Mouse (Mus musculus) granulocyte monocyte progenitor cell, adult 5-6 weeks (primary cell): ENCODE results near the gene Pex19. TPM values are rescaled to one million over a fixed set of nuclear protein-coding genes. Genes with fewer than 3 reads are reported as not detected.
A peak's percentile ranks its signal among the peaks of the same experiment; 100 is the strongest.

Experiments used
- ATAC-seq: replicated peaks from 2 replicates; pipeline ENCODE4 v1.8.0; 2016; ENCODE audit warnings: mild to moderate bottlenecking, moderate TSS enrichment, inconsistent platforms; ENCODE audit not compliant: poor library complexity, severe bottlenecking
- total RNA-seq, 2 experiments: library from RNA; stranded (forward) in 1 of 2; stranded (reverse) in 1 of 2; fragments of 200-712, 200-1000 nt in 1 of 2; fragments of >200 nt in 1 of 2; fragmentation: Nextera tagmentation in 1 of 2; gene quantifications; 2 replicates each; pipeline ENCODE4 v1.2.3; 2014 to 2017

The Pex19 gene
- total RNA-seq (2014; fragmentation: Nextera tagmentation) = 28.3 and 40.3 TPM in 2 replicates
- total RNA-seq (2017) = 35.8 and 47.3 TPM in 2 replicates

DNA sequence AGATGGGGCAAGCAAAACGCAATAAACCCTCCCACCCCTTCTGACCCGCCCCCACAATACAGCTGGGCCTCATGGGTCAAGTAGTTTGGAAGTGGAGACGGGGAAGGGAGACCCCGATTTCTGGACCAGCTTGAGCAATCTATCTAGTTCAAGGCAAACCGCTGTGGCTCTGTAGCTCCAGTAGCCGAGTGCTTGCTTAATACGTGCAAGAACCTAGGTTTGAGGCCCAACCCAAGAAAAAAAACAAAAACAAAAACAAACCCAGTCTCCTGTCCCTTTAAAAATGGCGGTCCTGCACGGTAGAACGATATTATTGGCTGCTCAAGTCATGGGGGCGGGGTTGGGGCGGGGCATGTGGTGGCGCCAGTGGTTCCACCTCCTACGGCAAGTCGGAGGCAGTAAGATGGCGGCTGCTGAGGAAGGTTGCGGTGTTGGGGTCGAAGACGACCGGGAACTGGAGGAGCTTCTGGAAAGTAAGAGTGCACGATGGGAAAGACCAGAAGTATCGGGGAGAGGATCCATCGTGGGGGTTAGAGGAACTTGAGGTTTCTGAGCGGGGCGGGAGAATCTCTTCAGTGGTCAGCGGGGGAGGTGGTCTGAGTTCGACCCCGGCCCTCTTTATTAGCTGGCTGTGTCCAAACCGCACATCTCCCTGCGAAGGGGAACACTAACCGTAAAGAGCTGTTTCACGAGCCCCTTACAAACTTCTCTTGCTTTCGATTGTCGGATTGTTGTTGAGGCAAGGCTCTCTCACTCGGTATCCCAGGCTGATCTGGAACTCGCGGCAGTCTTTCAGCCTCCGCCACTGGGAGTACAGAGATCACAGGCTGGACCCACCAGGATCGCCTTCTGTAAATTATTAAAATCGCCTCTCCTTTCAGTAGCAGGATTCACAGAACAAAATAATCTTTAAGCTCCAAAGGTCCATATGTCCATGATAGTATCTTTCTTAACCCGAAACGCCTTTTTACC, at the start of gene Pex19:
Pex19 (plus strand) TSS at position 380 of the 972 bp plus-strand sequence.
- ATAC-seq = peak; percentile 97

GRCm38 (mm10) chr1:172077981-172078380, 48.6 kb upstream of the Pex19 start:
- no peak for ATAC-seq

DNA sequence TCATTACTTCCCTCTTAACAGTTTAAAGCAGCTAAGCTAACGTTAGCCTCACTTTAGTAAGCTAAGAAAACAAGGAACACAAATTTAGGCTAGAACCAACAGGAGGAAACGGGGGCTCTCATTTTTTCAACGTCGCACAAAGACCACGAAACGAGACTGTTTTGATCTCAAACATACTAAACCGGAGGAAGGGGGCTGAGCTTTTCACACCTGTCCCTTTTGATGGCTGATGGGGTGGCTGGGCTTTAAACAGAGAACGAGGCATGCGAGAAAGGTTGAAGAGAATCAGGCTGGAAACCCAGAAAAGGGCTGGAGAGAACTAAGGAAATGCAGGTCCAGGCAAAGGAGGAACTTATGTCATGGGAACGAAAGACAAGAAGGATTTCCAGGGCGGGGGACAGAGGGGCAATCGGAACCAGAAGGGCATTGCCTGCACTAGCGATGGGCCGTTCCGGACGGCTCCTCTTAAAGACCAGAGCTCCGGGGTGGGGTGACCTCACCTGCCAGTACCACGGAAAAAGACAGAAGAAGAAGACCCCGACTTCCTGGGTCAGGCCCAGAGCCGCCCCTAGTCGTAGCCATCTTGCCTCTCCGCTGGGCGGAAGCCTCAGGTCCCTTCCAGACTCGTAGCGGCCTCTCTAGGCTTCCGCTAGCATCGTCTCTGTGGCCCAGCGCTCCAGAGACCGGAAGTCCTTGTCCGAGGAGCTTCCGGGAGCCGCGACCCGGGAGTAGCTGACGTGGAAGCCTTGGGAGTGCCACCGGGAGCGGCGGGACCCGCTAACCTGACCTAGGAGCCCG, 44.3 kb upstream of the Pex19 start, which contains the start of the genes Copa and Ncstn:
Copa (plus strand) TSS at position 429 of the 798 bp plus-strand sequence.
Ncstn (minus strand) TSS at position 695 of the 798 bp plus-strand sequence.
- peak; percentile 97 for ATAC-seq

DNA sequence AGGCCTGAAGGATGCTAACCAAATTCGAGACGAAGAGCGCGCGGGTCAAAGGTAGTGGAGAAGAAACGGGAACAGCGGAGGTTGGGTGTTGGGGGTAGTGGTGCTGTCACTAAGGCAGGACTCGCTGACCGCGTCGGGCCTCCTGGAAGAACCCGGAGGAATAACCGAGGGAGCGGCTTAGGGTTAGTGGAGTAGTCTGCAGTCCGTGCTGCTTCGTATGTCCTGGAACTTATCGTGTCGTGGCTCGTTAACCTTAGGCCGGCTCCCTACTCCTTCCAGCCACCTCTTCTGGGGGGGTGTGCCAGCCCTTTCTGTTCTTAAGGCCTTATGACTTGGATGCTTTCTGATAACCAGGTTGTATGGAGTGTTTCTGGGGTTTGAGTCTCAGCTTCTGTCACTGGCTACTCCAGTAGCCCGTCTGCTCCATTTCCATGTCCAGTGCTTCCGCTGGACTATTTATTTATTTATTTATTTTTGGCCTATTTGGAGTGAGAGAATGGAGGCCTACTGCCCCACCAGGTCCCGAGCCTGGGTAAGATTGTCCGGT, 43.6 kb upstream of the Pex19 start:
- no peak for ATAC-seq

- no peak for ATAC-seq
Observed at GRCm38 (mm10) chr1:172093522-172093921, 33.0 kb upstream of the Pex19 start.

GRCm38 (mm10) chr1:172094295-172094694, 32.3 kb upstream of the Pex19 start:
- no peak for ATAC-seq

DNA sequence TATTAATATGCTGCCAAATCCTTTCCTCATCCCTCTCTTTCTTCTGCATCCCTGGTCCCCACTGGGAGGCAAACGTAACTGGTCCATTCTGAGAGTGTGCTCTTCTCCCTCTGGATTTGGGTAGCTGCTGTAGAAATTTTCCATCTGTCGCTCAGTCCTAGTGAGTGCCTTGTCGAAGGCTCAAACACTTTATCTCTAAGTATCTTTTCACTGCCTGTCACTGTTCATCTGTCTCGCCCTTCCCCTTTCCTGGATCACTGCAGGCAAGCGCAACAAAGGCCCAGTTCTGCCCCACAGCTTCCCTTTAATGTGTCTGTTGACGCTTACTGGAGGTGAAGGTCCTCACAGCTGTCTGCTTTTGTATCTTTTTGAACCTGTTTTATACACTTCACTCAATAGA, 31.4 kb upstream of the Pex19 start:
- ATAC-seq = no peak; the same call in 1 of the 2 replicates

DNA sequence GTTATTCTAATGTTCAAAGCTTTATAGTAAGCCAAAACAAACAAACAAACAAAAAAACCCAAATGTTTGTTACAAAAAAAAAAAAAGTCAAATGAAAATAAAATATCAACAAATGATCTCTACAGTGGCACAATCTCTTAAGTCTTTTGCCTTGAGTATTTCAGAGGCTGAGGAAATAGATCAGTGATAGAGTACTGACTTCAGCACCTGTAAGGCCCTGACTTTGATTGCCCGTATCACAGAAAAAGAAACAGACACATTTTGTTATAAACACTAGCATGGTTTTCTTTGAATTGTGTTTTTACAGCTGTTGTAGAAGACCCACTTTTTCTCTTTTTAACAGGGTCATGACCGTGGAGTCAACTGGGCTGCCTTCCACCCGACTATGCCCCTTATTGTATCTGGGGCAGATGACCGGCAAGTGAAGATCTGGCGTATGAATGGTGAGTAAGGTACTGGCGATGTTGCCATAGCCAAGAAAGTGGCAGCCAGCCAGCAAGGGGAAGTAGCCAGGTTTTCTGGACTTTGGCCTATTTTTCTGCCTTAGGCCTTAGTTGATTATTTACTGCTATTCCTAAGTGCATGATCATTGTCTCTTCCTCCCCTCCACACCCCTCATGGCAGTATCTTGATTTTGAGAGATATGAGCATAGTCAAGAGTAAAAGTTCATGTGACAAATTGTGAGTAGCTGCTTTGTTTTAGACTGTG, 27.1 kb upstream of the Pex19 start:
- ATAC-seq = no peak

GRCm38 (mm10) chr1:172103619-172104018, 22.9 kb upstream of the Pex19 start:
- no peak for ATAC-seq

GRCm38 (mm10) chr1:172105101-172105500, 21.5 kb upstream of the Pex19 start:
- ATAC-seq = no peak

- no peak for ATAC-seq
Observed at GRCm38 (mm10) chr1:172107777-172108477, 18.6 kb upstream of the Pex19 start.

DNA sequence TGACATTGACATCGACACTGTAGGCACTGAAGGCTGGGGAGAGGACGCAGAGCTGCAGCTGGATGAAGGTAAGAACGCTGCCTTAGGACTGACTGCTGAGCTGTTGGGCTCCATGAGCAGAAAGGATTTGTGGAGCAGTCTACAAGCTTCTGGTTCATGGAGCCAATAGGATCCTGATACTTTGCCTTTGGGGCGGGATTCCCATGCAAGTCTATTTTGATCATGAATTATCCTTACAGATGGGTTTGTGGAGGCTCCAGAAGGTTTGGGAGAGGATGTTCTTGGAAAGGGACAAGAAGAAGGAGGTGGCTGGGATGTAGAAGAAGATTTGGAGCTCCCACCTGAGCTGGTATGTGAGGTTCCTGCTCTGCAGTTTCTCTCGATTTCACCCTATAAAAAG, 9.6 kb upstream of the Pex19 start:
- ATAC-seq = no peak

DNA sequence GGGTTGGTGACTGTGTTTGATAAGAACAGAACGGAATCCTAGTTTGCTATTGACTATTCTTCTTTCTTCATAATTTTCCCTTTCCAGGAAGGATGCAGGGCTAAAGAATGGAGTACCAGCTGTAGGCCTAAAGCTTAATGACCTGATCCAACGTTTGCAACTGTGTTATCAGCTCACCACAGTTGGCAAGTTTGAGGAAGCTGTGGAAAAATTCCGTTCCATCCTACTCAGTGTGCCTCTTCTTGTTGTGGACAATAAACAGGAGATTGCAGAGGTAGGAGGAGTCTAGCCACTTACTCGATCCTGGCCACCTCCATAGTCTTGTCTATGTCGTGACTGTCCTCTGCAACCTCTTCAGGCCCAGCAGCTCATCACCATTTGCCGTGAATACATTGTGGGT, 7.5 kb upstream of the Pex19 start:
- ATAC-seq = no peak

DNA sequence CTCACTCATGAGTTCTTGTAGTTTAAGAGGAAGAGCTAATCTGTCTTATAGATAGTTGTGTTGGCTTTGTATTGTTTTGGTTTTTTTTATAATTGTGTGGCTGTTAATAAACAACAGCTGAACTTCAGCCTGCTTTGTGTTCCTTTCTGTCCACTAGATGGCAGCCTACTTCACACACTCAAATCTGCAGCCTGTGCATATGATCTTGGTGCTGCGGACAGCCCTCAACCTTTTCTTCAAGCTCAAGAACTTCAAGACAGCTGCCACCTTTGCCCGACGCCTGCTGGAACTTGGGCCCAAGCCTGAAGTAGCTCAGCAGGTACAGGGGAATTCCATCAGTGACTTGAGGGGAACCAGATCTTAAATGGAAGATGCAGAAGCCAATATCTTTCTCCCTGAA, 6.8 kb upstream of the Pex19 start:
- ATAC-seq = peak; percentile 77

DNA sequence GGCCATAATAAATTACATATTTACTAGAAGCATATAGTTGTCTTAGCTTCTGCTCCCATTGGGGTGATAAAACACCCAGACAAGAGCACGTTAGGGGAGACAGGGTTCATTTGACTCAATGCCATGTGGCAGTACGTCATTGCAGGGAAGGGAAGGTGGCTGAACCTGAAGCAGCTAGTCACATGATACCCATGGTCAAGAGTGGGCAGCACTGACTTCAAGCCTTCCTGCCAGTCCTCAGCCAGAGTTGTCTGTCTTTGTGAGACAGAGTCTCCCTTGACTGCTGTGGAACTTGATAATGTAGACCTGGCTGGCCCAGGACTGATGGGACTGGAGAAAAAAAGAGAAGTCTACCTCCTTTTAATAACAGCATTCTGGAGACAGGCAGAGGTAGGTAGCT, 3.9 kb upstream of the Pex19 start:
- ATAC-seq = no peak

- ATAC-seq = no peak
Observed at GRCm38 (mm10) chr1:172124572-172124971, 2.0 kb upstream of the Pex19 start.

GRCm38 (mm10) chr1:172127487-172127886, 932 bp downstream of the Pex19 start:
- no peak for ATAC-seq

- no peak for ATAC-seq
Observed at GRCm38 (mm10) chr1:172128563-172128962, 2.0 kb downstream of the Pex19 start.

DNA sequence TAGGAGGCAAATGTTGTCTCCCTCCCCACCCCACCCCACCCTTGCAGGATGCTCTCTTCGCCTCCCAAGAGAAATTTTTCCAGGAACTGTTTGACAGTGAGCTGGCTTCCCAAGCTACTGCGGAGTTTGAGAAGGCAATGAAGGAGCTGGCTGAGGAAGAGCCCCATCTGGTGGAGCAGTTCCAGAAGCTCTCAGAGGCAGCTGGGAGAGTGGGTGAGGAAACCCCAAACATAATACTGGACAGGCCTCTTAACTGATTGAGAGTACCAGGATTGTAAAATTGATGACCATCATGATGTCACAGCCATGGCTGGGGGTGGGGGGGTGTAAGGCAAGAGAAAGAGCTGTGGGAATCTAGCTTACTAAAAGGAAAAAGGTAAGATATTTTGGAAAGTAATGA, 2.6 kb downstream of the Pex19 start:
- ATAC-seq = no peak
